Mouse (Mus musculus) forebrain, embryonic 16.5 days (tissue): ENCODE results near the gene Rab6b. TPM values are rescaled to one million over a fixed set of nuclear protein-coding genes. Genes with fewer than 3 reads are reported as not detected.
A peak's percentile ranks its signal among the peaks of the same experiment; 100 is the strongest.

Experiments used
- ATAC-seq: fragments of 200-750 bp; cut with Nextera tagmentation; 2 replicates; pipeline ENCODE4 v1.8.0; 2017; ENCODE audit warnings: mild to moderate bottlenecking, moderate library complexity
- H3K27ac ChIP-seq: fragments of 300-500 bp; sonication (generic); 2 replicates; pipeline ENCODE4 v1.5.1; 2014; ENCODE audit warnings: low read length, control low read depth
- H3K27me3 ChIP-seq: fragments of 300-500 bp; sonication (generic); replicated peaks from 2 replicates; pipeline ENCODE4 v1.6.1; 2014; ENCODE audit warnings: low read length; ENCODE audit not compliant: control insufficient read depth, insufficient read depth
- H3K36me3 ChIP-seq: fragments of 300-500 bp; sonication (generic); 2 replicates; pipeline ENCODE4 v1.6.1; 2014; ENCODE audit not compliant: control insufficient read depth, insufficient read depth
- H3K4me1 ChIP-seq: fragments of 300-500 bp; sonication (generic); replicated peaks from 2 replicates; pipeline ENCODE4 v1.6.1; 2014; ENCODE audit warnings: low read length; ENCODE audit not compliant: control insufficient read depth, insufficient read depth
- H3K4me2 ChIP-seq: fragments of 300-500 bp; sonication (generic); 2 replicates; pipeline ENCODE4 v1.6.1; 2014; ENCODE audit warnings: mild to moderate bottlenecking, low read length, control low read depth
- H3K4me3 ChIP-seq: fragments of 300-500 bp; sonication (generic); replicated peaks from 2 replicates; pipeline ENCODE4 v1.5.1; 2014; ENCODE audit warnings: mild to moderate bottlenecking, low read length, control low read depth
- H3K9ac ChIP-seq: fragments of 300-500 bp; sonication (generic); replicated peaks from 2 replicates; pipeline ENCODE4 v1.6.1; 2014; ENCODE audit warnings: low read depth, low read length, control low read depth
- H3K9me3 ChIP-seq: fragments of 300-500 bp; sonication (generic); 2 replicates; pipeline ENCODE4 v1.6.1; 2016; ENCODE audit warnings: low read length; ENCODE audit not compliant: control insufficient read depth
- WGBS: fragments of 180-500 bp; shearing (Covaris S2); extraction: QIAGEN DNeasy Blood & Tissue Kit; methylation state at CpG from one replicate; pipeline ENCODE4 v1.1.7; 2014; 5-methylcytosine and 5-hydroxymethylcytosine counted together
- polyA plus RNA-seq: library from polyadenylated mRNA; unstranded; fragments of >200 nt; fragmentation: Nextera tagmentation; extraction: Ambion mirVana; gene quantifications from 2 replicates; pipeline ENCODE4 v1.2.1, GENCODE M21; 2015

Gene Rab6b
- 63.6 and 77.9 TPM in 2 replicates for polyA plus RNA-seq

DNA sequence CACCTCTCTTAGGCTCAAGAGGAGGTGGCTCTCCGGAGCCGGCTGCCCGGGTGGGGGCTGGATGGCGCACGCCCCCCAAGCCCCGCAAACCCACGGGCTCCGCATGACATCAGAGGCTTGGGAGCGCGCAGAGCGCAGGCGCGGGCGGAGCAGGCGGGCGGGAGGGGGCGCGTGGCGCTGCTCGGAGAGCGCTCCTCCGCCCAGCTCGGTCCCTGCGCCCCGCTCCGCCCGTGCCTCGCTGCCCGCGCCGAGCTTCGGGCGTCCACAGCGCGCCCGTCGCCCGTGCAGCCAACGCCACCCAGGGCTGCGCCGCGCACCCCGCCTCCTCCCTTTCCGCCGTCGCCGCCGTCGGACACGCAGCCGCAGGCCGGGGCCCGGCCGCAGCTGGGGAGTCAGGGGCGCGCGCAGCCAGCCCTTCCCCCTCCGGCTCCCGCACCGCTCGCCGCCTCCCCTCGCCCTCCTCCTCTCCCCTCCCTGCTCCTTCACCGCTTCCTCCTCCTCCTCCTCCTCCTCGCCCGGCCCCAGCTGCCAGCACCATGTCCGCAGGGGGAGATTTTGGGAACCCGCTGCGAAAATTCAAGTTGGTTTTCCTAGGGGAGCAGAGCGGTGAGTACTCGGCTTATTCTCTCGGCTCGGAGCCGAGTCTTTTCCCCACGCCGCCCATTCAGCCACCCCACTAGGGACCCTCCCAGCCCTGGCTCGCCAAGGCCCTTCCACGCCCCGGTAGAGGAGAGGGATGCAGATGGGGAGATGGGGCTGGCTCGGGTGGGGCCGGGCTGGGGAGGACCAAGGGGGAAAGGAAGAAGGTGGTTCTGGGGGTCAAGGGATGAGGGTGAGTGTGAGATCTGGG is at the start of gene Rab6b:
TSS of gene Rab6b (plus strand) at position 167 of the 850 bp plus-strand sequence.
- no peaks in the 10 kb centered on the region for H3K9me3 ChIP-seq
- 0% methylated on average over 25 of the region's 81 CpGs for WGBS
- peaks cover 38% of the 10 kb centered on the region for H3K4me1 ChIP-seq

DNA sequence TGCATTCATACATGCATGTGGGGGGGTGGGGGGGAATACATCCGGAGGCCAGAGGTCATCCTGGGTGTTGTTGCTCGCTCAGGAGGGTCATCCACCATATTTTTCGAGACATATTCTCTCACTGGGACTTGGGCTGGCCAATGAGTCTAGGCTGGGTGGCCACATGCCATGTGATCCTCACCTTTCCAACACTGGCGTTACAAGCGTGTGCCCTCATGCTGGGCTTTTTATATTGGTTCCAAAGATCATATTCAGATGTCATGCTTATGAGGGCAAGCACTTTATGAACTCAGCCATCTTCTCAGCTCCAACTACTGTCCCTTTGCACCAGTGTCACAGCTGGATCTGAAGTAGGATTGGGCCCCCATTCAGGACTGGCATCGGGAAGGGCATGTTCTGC is 48.0 kb upstream of the Rab6b start:
- Histone ChIP-seq H3K4me2 (no peak overlapping the region), H3K36me3 (no peaks in the 10 kb centered on the region), H3K27ac (no peak overlapping the region), H3K4me3 (no peak overlapping the region), H3K9ac (no peak overlapping the region), H3K4me1 (peaks cover 4% of the 10 kb centered on the region; the same call in 1 of the 2 replicates), H3K9me3 (no peaks in the 10 kb centered on the region), H3K27me3 (no peaks in the 10 kb centered on the region)
- ATAC-seq = no peak
- WGBS = 90% methylated on average over 6 of the region's 6 CpGs

More for the DNA sequence above, at the start of gene Rab6b:
- peak within 1 kb of the TSS; percentile 87 for H3K27ac ChIP-seq
- no peaks in the 10 kb centered on the region for H3K27me3 ChIP-seq
- H3K9ac ChIP-seq = peak within 1 kb of the TSS; percentile 81
- no peaks in the 10 kb centered on the region for H3K36me3 ChIP-seq
- peak within 1 kb of the TSS; percentile 74 for H3K4me2 ChIP-seq
- peak; percentile 84 for ATAC-seq
- peak within 1 kb of the TSS; percentile 63 for H3K4me3 ChIP-seq

DNA sequence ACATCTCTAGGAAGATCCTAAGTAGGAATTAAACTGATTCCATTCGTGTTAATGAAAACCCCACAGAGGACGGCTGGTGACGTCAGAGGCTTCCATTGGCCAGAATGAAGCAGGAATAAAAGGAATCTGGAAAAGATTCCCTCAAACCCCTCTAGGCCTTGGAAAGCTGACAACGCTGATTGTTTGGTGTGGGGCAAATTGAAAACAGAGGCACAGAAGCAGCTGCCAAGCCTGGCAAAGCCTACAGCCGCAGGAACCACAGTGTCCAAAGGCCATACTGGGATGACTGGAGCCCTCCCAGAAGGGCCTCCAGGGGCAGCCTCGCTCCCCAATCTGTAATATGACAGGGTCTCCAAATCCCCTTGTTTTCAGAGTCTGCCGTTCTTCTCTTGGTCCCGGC is 44.7 kb upstream of the Rab6b start:
- WGBS = 48% methylated on average over 8 of the region's 8 CpGs
- Histone ChIP-seq H3K4me2 (no peak overlapping the region), H3K4me1 (peaks cover 4% of the 10 kb centered on the region; the same call in 1 of the 2 replicates), H3K9me3 (no peaks in the 10 kb centered on the region), H3K27me3 (no peaks in the 10 kb centered on the region), H3K36me3 (no peaks in the 10 kb centered on the region), H3K9ac (no peak overlapping the region), H3K27ac (no peak overlapping the region), H3K4me3 (no peak overlapping the region)
- ATAC-seq = peak; percentile 61

DNA sequence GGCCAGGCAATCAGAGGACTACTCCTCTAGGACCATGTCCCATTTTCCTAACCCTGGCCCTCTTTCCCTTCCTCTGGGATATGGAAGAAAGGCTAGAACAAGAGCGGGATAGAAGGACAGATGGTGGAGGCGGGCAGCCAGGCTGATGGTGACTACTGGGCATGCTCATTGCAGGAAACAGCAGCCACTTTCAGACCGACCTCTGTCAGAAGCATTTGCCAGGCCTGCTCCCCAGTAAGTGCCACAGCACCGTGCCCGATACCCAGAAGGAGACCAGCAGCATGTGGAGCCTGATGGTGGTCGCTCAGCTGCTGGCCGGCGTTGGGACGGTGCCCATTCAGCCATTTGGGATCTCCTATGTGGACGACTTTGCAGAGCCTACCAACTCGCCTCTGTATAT is 43.9 kb upstream of the Rab6b start:
- Histone ChIP-seq H3K9me3 (no peaks in the 10 kb centered on the region), H3K27me3 (no peaks in the 10 kb centered on the region), H3K27ac (no peak overlapping the region), H3K4me1 (peaks cover 4% of the 10 kb centered on the region; the same call in 1 of the 2 replicates), H3K4me2 (no peak overlapping the region), H3K9ac (no peak overlapping the region), H3K4me3 (no peak overlapping the region), H3K36me3 (no peaks in the 10 kb centered on the region)
- WGBS = 69% methylated on average over 11 of the region's 11 CpGs
- ATAC-seq = peak; percentile 15; the same call in 1 of the 2 replicates

DNA sequence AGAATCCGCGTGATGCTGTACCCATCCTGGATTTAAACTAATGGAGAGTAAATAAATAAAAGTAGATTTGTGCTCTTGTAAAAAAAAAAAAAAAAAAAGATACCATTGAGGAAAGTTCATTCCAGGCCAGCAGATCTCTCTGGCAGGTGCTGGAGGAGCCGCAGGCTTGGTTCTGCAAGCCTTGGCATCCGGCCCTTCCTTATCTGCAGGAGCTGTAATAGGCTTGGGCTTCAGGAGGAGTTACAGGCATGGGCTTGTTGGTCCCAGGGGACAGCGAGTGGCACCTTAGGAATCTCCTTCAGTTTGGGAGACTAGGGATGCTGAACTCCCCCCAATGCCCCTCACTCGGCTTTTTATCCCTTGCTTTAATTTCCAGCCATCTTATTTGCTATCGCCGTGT is 42.8 kb upstream of the Rab6b start:
- Histone ChIP-seq H3K4me2 (no peak overlapping the region), H3K4me1 (peaks cover 4% of the 10 kb centered on the region; the same call in 1 of the 2 replicates), H3K27me3 (no peaks in the 10 kb centered on the region), H3K4me3 (no peak overlapping the region), H3K9ac (no peak overlapping the region), H3K36me3 (no peaks in the 10 kb centered on the region), H3K27ac (no peak overlapping the region), H3K9me3 (no peaks in the 10 kb centered on the region)
- no peak for ATAC-seq
- 89% methylated on average over 8 of the region's 8 CpGs for WGBS

DNA sequence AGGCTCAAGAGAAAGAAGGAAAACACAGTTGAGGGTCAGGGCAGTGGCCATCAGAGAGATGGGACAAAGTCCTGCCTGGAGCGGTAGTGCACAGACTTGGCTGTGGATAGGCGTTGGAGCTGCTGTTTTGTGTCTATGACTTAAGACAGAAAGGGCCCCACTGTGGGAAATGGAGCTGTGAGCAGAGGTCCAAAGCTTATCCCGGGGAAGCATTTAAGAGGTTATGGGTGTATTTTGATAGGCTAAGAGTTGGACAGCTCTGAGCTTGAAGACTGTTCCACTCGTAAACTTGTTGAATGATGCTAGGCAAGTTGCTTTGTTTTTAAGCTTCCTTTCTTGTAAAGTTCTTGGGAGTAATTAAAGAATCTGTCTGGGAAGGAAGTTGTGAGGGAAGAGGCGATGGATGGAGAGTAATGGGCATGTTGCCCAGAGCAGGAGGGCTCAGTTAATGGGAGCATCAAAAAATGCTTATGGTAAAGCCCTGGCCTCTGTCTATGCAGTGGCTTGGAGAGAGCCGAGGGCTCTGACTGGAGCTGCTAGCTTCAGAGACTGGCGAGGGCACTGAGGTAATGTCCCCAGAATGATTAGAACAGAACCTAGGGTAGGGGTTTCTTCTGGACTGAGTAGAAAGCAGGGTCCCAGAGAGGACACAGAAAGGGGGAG is 39.9 kb upstream of the Rab6b start:
- no peak overlapping the region for H3K4me3 ChIP-seq
- H3K9me3 ChIP-seq = 0 out of 2 replicates have a peak, but pooled peaks cover 2% of the 10 kb centered on the region
- H3K4me2 ChIP-seq = no peak overlapping the region
- no peak overlapping the region for H3K9ac ChIP-seq
- H3K27ac ChIP-seq = no peak overlapping the region
- no peaks in the 10 kb centered on the region for H3K36me3 ChIP-seq
- ATAC-seq = no peak
- H3K4me1 ChIP-seq = peaks cover 4% of the 10 kb centered on the region; the same call in 1 of the 2 replicates
- WGBS = 68% methylated on average over 7 of the region's 7 CpGs
- H3K27me3 ChIP-seq = no peaks in the 10 kb centered on the region

DNA sequence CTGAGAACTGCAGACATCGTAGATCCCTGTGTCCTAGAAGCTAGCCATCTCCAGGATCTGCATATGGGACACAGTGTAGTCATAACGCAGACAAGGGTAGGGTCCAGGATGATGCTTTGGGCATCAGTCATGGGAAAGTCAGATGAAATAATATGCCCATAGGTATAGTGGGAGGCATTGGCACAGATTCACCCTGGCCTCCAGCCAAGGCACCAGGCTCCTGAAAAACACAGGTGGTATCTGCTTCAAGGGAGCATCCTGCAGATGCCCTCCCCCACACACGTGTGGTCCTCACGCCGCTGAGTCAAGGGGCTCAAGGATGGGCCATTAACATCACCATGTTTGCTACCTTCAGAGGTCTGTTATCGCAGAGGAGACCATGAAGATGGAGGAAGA is 39.4 kb upstream of the Rab6b start:
- no peaks in the 10 kb centered on the region for H3K4me1 ChIP-seq
- WGBS = 90% methylated on average over 6 of the region's 6 CpGs
- H3K9me3 ChIP-seq = 0 out of 2 replicates have a peak, but pooled peaks cover 2% of the 10 kb centered on the region
- ATAC-seq = no peak
- H3K27me3 ChIP-seq = no peaks in the 10 kb centered on the region
- no peak overlapping the region for H3K27ac ChIP-seq
- H3K4me3 ChIP-seq = no peak overlapping the region
- H3K4me2 ChIP-seq = no peak overlapping the region
- H3K9ac ChIP-seq = no peak overlapping the region
- no peaks in the 10 kb centered on the region for H3K36me3 ChIP-seq

DNA sequence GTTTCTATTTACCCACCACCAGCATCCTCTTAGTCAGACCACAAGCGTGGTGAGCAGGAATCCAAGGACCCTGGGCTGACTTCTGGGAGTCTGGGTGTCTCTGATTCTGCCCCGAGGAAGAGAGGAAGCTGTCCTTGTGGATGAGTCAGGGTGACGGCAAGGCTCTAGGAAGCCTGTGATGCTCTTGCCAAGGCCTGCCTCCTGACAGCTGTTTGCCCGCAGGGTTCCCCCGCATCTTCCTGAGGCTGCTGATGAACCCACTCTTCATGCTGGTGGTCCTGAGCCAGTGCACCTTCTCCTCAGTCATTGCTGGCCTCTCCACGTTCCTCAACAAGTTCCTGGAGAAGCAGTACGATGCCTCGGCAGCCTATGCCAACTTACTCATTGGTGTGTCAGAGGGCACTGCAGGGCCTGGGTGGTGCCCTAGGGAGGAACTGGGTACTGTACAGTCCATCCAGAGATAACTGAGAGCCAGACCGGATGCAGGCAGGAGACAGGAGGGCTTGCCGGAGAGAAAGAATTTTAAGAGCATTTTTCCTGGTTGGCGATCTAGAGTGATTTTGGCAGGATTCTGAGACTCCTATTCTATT is 38.6 kb upstream of the Rab6b start:
- Histone ChIP-seq H3K4me3 (no peak overlapping the region), H3K36me3 (no peaks in the 10 kb centered on the region), H3K27ac (no peak overlapping the region), H3K9me3 (0 out of 2 replicates have a peak, but pooled peaks cover 2% of the 10 kb centered on the region), H3K9ac (no peak overlapping the region), H3K4me1 (no peaks in the 10 kb centered on the region), H3K27me3 (no peaks in the 10 kb centered on the region), H3K4me2 (no peak overlapping the region)
- no peak for ATAC-seq
- WGBS = 88% methylated on average over 11 of the region's 11 CpGs
